Mouse (Mus musculus) left cerebral cortex, adult 6 months (tissue): ENCODE data around the gene Btnl9. TPM values are rescaled to one million over a fixed set of nuclear protein-coding genes. Genes with fewer than 3 reads are reported as not detected.

Source experiments
- long read RNA-seq, 2 experiments: library from polyadenylated mRNA; unstranded; transcript quantifications; one replicate each; pipeline ENCODE4 v2.0.0; 2019 to 2020
- polyA plus RNA-seq: library from polyadenylated mRNA; unstranded; fragments of <200 nt; fragmentation: Nextera tagmentation; gene quantifications from 2 replicates; pipeline ENCODE4 v1.2.3, GENCODE M21; 2021

Gene Btnl9
- polyA plus RNA-seq: 0.06 TPM in 1 of 2 replicates, not detected in the other
- long read RNA-seq, experiment 1: 0 reads
- long read RNA-seq, experiment 2: 0 reads

GRCm38 (mm10) chr11:49186955-49187488, at the start of gene Btnl9:
Btnl9 (minus strand) TSS chr11:49187159.

GRCm38 (mm10) chr11:49203129-49203768, 16.3 kb upstream of the Btnl9 start, which contains the start of gene Zfp62:
Zfp62 (plus strand) TSS chr11:49203292.

GRCm38 (mm10) chr11:49154077-49154476, 32.9 kb downstream of the Btnl9 start, which contains the start of gene Olfr1394:
Olfr1394 (plus strand) TSS chr11:49154377.

GRCm38 (mm10) chr11:49141974-49142373, 45.0 kb downstream of the Btnl9 start, which contains the start of gene Olfr1395:
Olfr1395 (plus strand) TSS chr11:49142274.

Other genes with a start within 250 kb of the Btnl9 start
- gene Psme2b, start 241.0 kb downstream of the Btnl9 start, polyA plus RNA-seq: 3.2 and 4.0 TPM in 2 replicates
- gene Olfr56, start 208.3 kb downstream of the Btnl9 start, polyA plus RNA-seq: not detected in 2 replicates
- gene 9930111J21Rik1, start 207.8 kb downstream of the Btnl9 start, polyA plus RNA-seq: 0.30 and 0.55 TPM in 2 replicates
- not detected in 2 replicates for gene Gm12185, start 194.9 kb downstream of the Btnl9 start, polyA plus RNA-seq
- 0.80 and 1.1 TPM in 2 replicates for gene Tgtp1, start 193.0 kb downstream of the Btnl9 start, polyA plus RNA-seq
- gene 9930111J21Rik2, start 135.9 kb downstream of the Btnl9 start, polyA plus RNA-seq: 0.54 and 0.55 TPM in 2 replicates
- gene Tgtp2, start 123.0 kb downstream of the Btnl9 start, polyA plus RNA-seq: 1.1 and 1.7 TPM in 2 replicates
- gene Ifi47, start 110.6 kb downstream of the Btnl9 start, polyA plus RNA-seq: 2.0 and 2.3 TPM in 2 replicates
- gene Olfr1396, start 72.3 kb downstream of the Btnl9 start, polyA plus RNA-seq: not detected in 2 replicates
- not detected in 2 replicates for gene Olfr1395, start 44.9 kb downstream of the Btnl9 start, polyA plus RNA-seq
- not detected in 2 replicates for gene Olfr1394, start 32.8 kb downstream of the Btnl9 start, polyA plus RNA-seq
- 19.2 and 23.7 TPM in 2 replicates for gene Zfp62, start 16.1 kb upstream of the Btnl9 start, polyA plus RNA-seq
- gene Mgat1, start 57.0 kb upstream of the Btnl9 start, polyA plus RNA-seq: 12.8 and 18.8 TPM in 2 replicates
- 0.11 and 0.13 TPM in 2 replicates for gene Olfr1393, start 91.1 kb upstream of the Btnl9 start, polyA plus RNA-seq
- not detected in 2 replicates for gene Olfr1392, start 98.1 kb upstream of the Btnl9 start, polyA plus RNA-seq
- not detected in 2 replicates for gene Olfr10, start 117.6 kb upstream of the Btnl9 start, polyA plus RNA-seq
- gene Olfr1391, start 135.6 kb upstream of the Btnl9 start, polyA plus RNA-seq: not detected in 2 replicates
- not detected in 2 replicates for gene Olfr1390, start 148.0 kb upstream of the Btnl9 start, polyA plus RNA-seq
- not detected in 2 replicates for gene Olfr1389, start 235.9 kb upstream of the Btnl9 start, polyA plus RNA-seq
- not detected in 2 replicates for gene Olfr1388, start 249.5 kb upstream of the Btnl9 start, polyA plus RNA-seq